Mouse (Mus musculus) myocyte (in vitro differentiated cells): ENCODE measurements around the gene Ugt1a7c. TPM values are rescaled to one million over a fixed set of nuclear protein-coding genes. Genes with fewer than 3 reads are reported as not detected.
"Not testable (repeated sequence)": the region's sequence is repeated elsewhere in the genome, so short reads cannot be mapped to it uniquely, and the experiment has no call there.

ENCODE experiments used
- H3K27me3 ChIP-seq: one replicate; pipeline ENCODE4 v1.6.1; 2011; ENCODE audit not compliant: control insufficient read depth, insufficient read depth, insufficient read length
- H3K36me3 ChIP-seq: one replicate; pipeline ENCODE4 v1.6.1; 2011; ENCODE audit not compliant: control insufficient read depth, insufficient read depth
- H3K4me2 ChIP-seq: one replicate; pipeline ENCODE4 v1.6.1; 2011; ENCODE audit warnings: low read depth, control low read depth
- H3K4me3 ChIP-seq: one replicate; pipeline ENCODE4 v1.5.1; 2011; ENCODE audit warnings: mild to moderate bottlenecking, control low read depth, moderate library complexity
- H3K79me2 ChIP-seq: one replicate; pipeline ENCODE4 v1.6.1; 2011; ENCODE audit not compliant: control insufficient read depth, insufficient read depth
- H3ac ChIP-seq: one replicate; pipeline ENCODE4 v1.6.1; 2011; ENCODE audit not compliant: control insufficient read depth, insufficient read length
- CEBPB ChIP-seq: IDR thresholded peaks from 2 replicates; pipeline ENCODE4 v1.6.1; 2011; ENCODE audit warnings: mild to moderate bottlenecking, moderate library complexity; ENCODE audit not compliant: poor library complexity, insufficient read depth, severe bottlenecking
- E2F4 ChIP-seq: IDR thresholded peaks from one replicate; pipeline ENCODE4 v1.6.1; 2011; ENCODE audit warnings: mild to moderate bottlenecking, control low read depth, moderate library complexity; ENCODE audit not compliant: insufficient read depth
- MAX ChIP-seq: IDR thresholded peaks from one replicate; pipeline ENCODE4 v1.6.1; 2011; ENCODE audit warnings: low read depth, mild to moderate bottlenecking, control low read depth
- MYOD1 ChIP-seq, 3 experiments: IDR thresholded peaks; one replicate each; pipeline ENCODE4 v1.6.1; 2011; ENCODE audit warnings: control low read depth in 2 of 3, low read depth in 2 of 3, mild to moderate bottlenecking in 2 of 3, moderate library complexity in 1 of 3; ENCODE audit not compliant: insufficient read length in 2 of 3, control insufficient read depth in 1 of 3
- MYOG ChIP-seq, 3 experiments: IDR thresholded peaks; one replicate each; pipeline ENCODE4 v1.6.1; 2011; ENCODE audit warnings: control low read depth in 2 of 3, low read depth in 2 of 3, mild to moderate bottlenecking in 2 of 3; ENCODE audit not compliant: insufficient read length in 2 of 3, control insufficient read depth in 1 of 3, insufficient read depth in 1 of 3
- POLR2A ChIP-seq: IDR thresholded peaks from one replicate; pipeline ENCODE4 v1.6.1; 2011; ENCODE audit warnings: low read depth, mild to moderate bottlenecking, control low read depth, moderate library complexity; ENCODE audit not compliant: insufficient read length
- POLR2AphosphoS2 ChIP-seq: IDR thresholded peaks from one replicate; pipeline ENCODE4 v1.6.1; 2011; ENCODE audit warnings: low read depth, control low read depth; ENCODE audit not compliant: insufficient read length
- REST ChIP-seq: IDR thresholded peaks from one replicate; pipeline ENCODE4 v1.6.1; 2011; ENCODE audit warnings: mild to moderate bottlenecking, control low read depth, moderate library complexity; ENCODE audit not compliant: insufficient read depth, insufficient read length
- SRF ChIP-seq: IDR thresholded peaks from one replicate; pipeline ENCODE4 v1.6.1; 2011; ENCODE audit warnings: low read depth; ENCODE audit not compliant: control insufficient read depth, insufficient read length
- TCF12 ChIP-seq: IDR thresholded peaks from one replicate; pipeline ENCODE4 v1.6.1; 2011; ENCODE audit warnings: mild to moderate bottlenecking, control low read depth; ENCODE audit not compliant: poor library complexity, insufficient read depth, severe bottlenecking
- TCF3 ChIP-seq: IDR thresholded peaks from one replicate; pipeline ENCODE4 v1.6.1; 2011; ENCODE audit warnings: low read depth, control low read depth; ENCODE audit not compliant: insufficient read length
- USF1 ChIP-seq: IDR thresholded peaks from one replicate; pipeline ENCODE4 v1.6.1; 2011; ENCODE audit warnings: low read depth, mild to moderate bottlenecking, control low read depth, moderate library complexity
- polyA plus RNA-seq: library from polyadenylated mRNA; unstranded; fragments of >200 nt; fragmentation: generic; extraction: Trizol; gene quantifications from one replicate; pipeline ENCODE4 v1.2.1, GENCODE M21; 2012; ENCODE audit warnings: missing spikeins

The Ugt1a7c gene
- polyA plus RNA-seq, 1 experiment, result 0.18 TPM

DNA sequence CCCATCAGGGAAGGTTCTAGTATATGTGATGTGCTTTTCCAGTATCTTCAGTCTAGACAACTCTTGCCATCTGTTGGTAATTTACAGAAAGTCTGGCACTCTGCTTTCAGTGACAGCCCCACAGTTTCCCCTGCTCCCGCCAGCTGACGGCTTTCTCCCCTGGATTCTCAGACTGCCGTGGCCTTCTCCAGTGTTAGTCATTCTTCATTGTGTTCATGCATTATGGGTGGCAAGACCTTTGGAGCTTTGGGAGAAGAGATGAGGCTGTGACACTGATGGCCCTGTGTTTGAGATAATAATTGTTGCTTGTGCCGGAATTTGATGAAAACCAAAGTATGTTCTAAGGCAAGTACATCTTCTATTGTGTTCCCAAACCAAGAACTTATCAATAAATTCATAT lies 123.7 kb downstream of the Ugt1a7c start:
- Histone ChIP-seq H3K27me3 (no peaks in the 10 kb centered on the region), H3K4me2 (no peak overlapping the region), H3K79me2 (no peaks in the 10 kb centered on the region), H3K4me3 (no peak overlapping the region), H3K36me3 (no peaks in the 10 kb centered on the region), H3ac (no peak overlapping the region)
- TF ChIP-seq MAX, result no peak
- no peak for TF ChIP-seq SRF
- TF ChIP-seq MYOG (IDR thresholded peaks at IDR 0.05; ENCODE audit: control insufficient read depth in 1 of 3, insufficient read depth in 1 of 3, insufficient read length in 2 of 3, low read depth in 2 of 3), result no peak
- TF ChIP-seq TCF3, result no peak
- no peak for TF ChIP-seq MYOD1 (IDR thresholded peaks at IDR 0.05; ENCODE audit: control insufficient read depth in 1 of 3, insufficient read length in 2 of 3, low read depth in 2 of 3)
- no peak for TF ChIP-seq REST
- TF ChIP-seq POLR2AphosphoS2, result no peak
- TF ChIP-seq USF1, result no peak
- TF ChIP-seq TCF12, result no peak
- TF ChIP-seq E2F4, result no peak
- no peak for TF ChIP-seq POLR2A
- no peak for TF ChIP-seq CEBPB

DNA sequence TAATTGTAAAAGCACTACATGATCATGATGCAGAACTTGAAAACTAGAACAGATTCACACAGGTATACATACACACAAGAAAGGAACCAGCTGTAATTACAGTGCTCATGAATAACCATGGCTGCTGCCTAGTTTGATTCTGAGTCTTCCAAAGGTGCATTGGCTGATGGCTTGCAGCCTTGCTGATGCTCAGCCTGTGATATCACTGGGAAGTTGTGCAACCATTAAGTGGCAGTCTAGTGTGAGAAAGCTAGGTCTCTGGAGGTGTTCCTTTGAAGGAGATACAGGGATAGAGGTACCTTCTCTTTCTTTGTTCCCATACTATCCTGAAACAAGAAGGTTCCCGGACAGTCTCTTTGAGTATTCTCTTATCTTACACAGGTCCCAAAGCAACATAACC lies 124.2 kb downstream of the Ugt1a7c start:
- no peak overlapping the region for H3K4me3 ChIP-seq
- H3K27me3 ChIP-seq, result no peaks in the 10 kb centered on the region
- no peaks in the 10 kb centered on the region for H3K79me2 ChIP-seq
- TF ChIP-seq SRF (no peak), MAX (no peak), TCF3 (no peak), MYOG (IDR thresholded peaks at IDR 0.05; ENCODE audit: control insufficient read depth in 1 of 3, insufficient read depth in 1 of 3, insufficient read length in 2 of 3, low read depth in 2 of 3) (no peak), REST (no peak), TCF12 (no peak), CEBPB (no peak), POLR2AphosphoS2 (no peak), USF1 (no peak)
- no peak overlapping the region for H3K4me2 ChIP-seq
- no peaks in the 10 kb centered on the region for H3K36me3 ChIP-seq
- H3ac ChIP-seq, result no peak overlapping the region

DNA sequence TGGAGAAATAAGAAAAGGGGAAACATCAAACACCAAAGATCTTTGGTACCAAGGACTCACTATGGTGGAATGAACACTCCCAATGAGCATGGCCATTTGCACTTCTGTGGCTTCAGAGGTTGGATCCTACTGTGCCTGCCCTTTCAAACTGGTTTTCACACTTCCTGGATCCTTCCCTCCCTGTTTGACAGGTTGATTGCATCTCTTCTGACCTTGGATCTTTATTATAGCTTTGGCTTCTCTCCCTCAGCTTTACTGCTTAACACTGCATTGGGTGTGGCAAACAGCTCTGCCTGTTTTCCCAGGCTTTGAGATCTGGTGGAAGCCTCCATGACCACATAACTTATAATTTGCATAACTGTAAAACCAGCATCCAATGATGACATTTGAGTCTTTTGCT lies 125.5 kb downstream of the Ugt1a7c start:
- TF ChIP-seq TCF12 (no peak), TCF3 (no peak), MYOD1 (IDR thresholded peaks at IDR 0.05; ENCODE audit: control insufficient read depth in 1 of 3, insufficient read length in 2 of 3, low read depth in 2 of 3) (no peak), POLR2A (no peak), MYOG (IDR thresholded peaks at IDR 0.05; ENCODE audit: control insufficient read depth in 1 of 3, insufficient read depth in 1 of 3, insufficient read length in 2 of 3, low read depth in 2 of 3) (no peak), MAX (no peak), E2F4 (no peak), USF1 (no peak)
- Histone ChIP-seq H3K27me3 (no peaks in the 10 kb centered on the region), H3K4me3 (no peak overlapping the region), H3K4me2 (no peak overlapping the region), H3K79me2 (no peaks in the 10 kb centered on the region), H3K36me3 (no peaks in the 10 kb centered on the region), H3ac (no peak overlapping the region)

DNA sequence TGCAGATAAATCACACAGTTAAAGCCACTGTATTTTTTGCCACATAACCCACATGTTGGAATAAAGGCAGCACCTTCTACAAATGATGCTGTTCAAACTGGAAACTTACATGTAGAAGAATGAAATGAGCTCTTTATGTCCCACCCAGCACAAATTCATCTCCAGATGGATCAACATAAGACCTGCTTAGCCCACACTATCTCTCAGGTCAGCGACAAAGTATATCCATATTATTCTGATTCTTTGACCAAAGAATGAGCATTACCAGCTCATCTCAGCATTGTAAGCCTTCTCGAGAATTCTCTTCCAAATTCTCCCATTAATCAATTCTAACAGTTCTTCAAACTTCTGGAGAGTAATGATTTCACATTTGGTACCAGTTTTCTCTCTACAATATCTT lies 127.4 kb downstream of the Ugt1a7c start:
- no peaks in the 10 kb centered on the region for H3K27me3 ChIP-seq
- no peak overlapping the region for H3K4me3 ChIP-seq
- TF ChIP-seq SRF (no peak), POLR2A (no peak), E2F4 (no peak), POLR2AphosphoS2 (no peak), TCF3 (no peak), REST (no peak), TCF12 (no peak), MAX (no peak), CEBPB (no peak), USF1 (no peak), MYOG (IDR thresholded peaks at IDR 0.05; ENCODE audit: control insufficient read depth in 1 of 3, insufficient read depth in 1 of 3, insufficient read length in 2 of 3, low read depth in 2 of 3) (no peak), MYOD1 (IDR thresholded peaks at IDR 0.05; ENCODE audit: control insufficient read depth in 1 of 3, insufficient read length in 2 of 3, low read depth in 2 of 3) (no peak)
- no peak overlapping the region for H3ac ChIP-seq
- H3K79me2 ChIP-seq, result no peaks in the 10 kb centered on the region
- H3K4me2 ChIP-seq, result no peak overlapping the region
- H3K36me3 ChIP-seq, result no peaks in the 10 kb centered on the region

DNA sequence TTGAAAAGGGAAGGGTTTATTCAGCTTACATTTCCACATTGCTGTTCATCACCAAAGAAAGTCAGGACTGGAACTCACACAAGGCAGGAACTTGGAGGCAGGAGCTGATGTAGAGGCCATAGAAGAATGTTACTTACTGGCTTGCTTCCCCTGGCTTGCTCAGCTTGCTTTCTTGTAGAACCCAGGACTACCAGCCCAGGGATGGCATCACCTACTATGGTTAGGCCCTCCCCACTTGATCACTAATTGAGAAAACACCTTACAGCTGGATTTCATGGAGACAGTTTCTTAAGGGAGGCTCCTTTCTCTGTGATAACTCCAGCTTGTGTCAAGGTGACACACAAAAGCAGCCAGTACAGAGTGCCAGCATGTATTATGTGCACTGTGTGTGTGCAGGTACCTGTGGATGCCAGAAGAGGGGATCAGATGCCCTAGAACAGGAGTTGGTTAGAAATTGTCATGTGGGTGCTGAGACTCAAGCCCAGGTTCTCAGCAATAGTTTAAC lies 128.2 kb downstream of the Ugt1a7c start:
- not testable (repeated sequence) for H3K36me3 ChIP-seq, H3K79me2 ChIP-seq, H3K4me3 ChIP-seq, H3K27me3 ChIP-seq, H3K4me2 ChIP-seq, H3ac ChIP-seq
